ENCODE assay signal across 8 mouse cellular contexts in genomic region chr19:41912121-41913080, GRCm38 (mm10). TPM values are rescaled to one million over a fixed set of nuclear protein-coding genes. Genes with fewer than 3 reads are reported as not detected.
DNase-seq lines count a peak whose midpoint lies in the region; ATAC-seq and TF ChIP-seq lines count a peak whose summit lies in the region.

No protein-coding gene starts in this region.

- 0 out of 2 replicates have a peak, but pooled peaks have one; percentile 14 for TF ChIP-seq POLR2A in lung, adult 2 months (IDR thresholded peaks at IDR 0.05; ENCODE audit: borderline replicate concordance, extremely low read depth, low read depth, low read length)

- peak; percentile 13 for ATAC-seq in CD4-positive, CD25-positive, alpha-beta regulatory T cell, adult 4 months
- ATAC-seq in heart, embryonic 13.5 days (ENCODE audit: extremely low read depth, insufficient number of reproducible peaks, low FRiP score, low TSS enrichment): peak; percentile 29; the same call in 1 of the 2 replicates
- peak; percentile 77 for ATAC-seq in kidney, embryonic 16.5 days (ENCODE audit: low FRiP score, low TSS enrichment)
- ATAC-seq in inflammation-experienced regulatory T-cells, adult 6 months: no peak

- no peak for TF ChIP-seq CTCF in lung, adult 2 months (IDR thresholded peaks at IDR 0.05; ENCODE audit: insufficient read depth, low read length)

- DNase-seq in adrenal gland, adult 2 months: peak; percentile 87
- DNase-seq in embryonic facial prominence, embryonic 10.5 days (ENCODE audit: low spot score): peak; percentile 63
- no peak for DNase-seq in lung, adult 2 months
- peak; percentile 20 for DNase-seq in ovary, postnatal 14 days (ENCODE audit: low spot score)

- no peaks in the 10 kb centered on the region for H3K27me3 ChIP-seq in embryonic facial prominence, embryonic 10.5 days (replicated peaks; ENCODE audit: low read depth, poor library complexity, severe bottlenecking)
- H3K27me3 ChIP-seq in heart, embryonic 13.5 days (replicated peaks): no peaks in the 10 kb centered on the region
- H3K27me3 ChIP-seq in kidney, embryonic 16.5 days (ENCODE audit: insufficient read depth, low read length): no peaks in the 10 kb centered on the region

- peak overlapping the region; percentile 98 for H3K4me3 ChIP-seq in embryonic facial prominence, embryonic 10.5 days
- peak overlapping the region; percentile 97 for H3K4me3 ChIP-seq in heart, embryonic 13.5 days
- H3K4me3 ChIP-seq in kidney, embryonic 16.5 days (ENCODE audit: low read length): peak overlapping the region; percentile 100
- H3K4me3 ChIP-seq in lung, adult 2 months (replicated peaks; ENCODE audit: extremely low read depth, low read depth, low read length): peak overlapping the region; percentile 88

- peak overlapping the region; percentile 96 for H3K27ac ChIP-seq in embryonic facial prominence, embryonic 10.5 days (replicated peaks)
- peak overlapping the region; percentile 97 for H3K27ac ChIP-seq in heart, embryonic 13.5 days (replicated peaks)
- peak overlapping the region; percentile 90 for H3K27ac ChIP-seq in kidney, embryonic 16.5 days (ENCODE audit: low read length)

- under 1% methylated on average over 53 of the region's 53 CpGs for WGBS in embryonic facial prominence, embryonic 10.5 days
- WGBS in heart, embryonic 13.5 days: under 1% methylated on average over 48 of the region's 53 CpGs
- WGBS in kidney, embryonic 16.5 days: under 1% methylated on average over 53 of the region's 53 CpGs
- WGBS in lung, adult 2 months: under 1% methylated on average over 50 of the region's 53 CpGs

- no peaks in the 10 kb centered on the region for H3K9me3 ChIP-seq in embryonic facial prominence, embryonic 10.5 days
- H3K9me3 ChIP-seq in heart, embryonic 13.5 days: no peaks in the 10 kb centered on the region
- no peaks in the 10 kb centered on the region for H3K9me3 ChIP-seq in kidney, embryonic 16.5 days (ENCODE audit: low read length)

- H3K4me2 ChIP-seq in heart, embryonic 13.5 days: peak overlapping the region; percentile 90
- peak overlapping the region; percentile 89 for H3K4me2 ChIP-seq in kidney, embryonic 16.5 days (replicated peaks; ENCODE audit: low read depth, low read length)

- peaks cover 43% of the 10 kb centered on the region for H3K36me3 ChIP-seq in embryonic facial prominence, embryonic 10.5 days (replicated peaks)
- H3K36me3 ChIP-seq in heart, embryonic 13.5 days: peaks cover 40% of the 10 kb centered on the region
- H3K36me3 ChIP-seq in kidney, embryonic 16.5 days (ENCODE audit: insufficient read depth, low read length): peaks cover 25% of the 10 kb centered on the region

- peak overlapping the region; percentile 100 for H3K9ac ChIP-seq in heart, embryonic 13.5 days
- peak overlapping the region; percentile 99 for H3K9ac ChIP-seq in kidney, embryonic 16.5 days (replicated peaks; ENCODE audit: low read length)

- H3K4me1 ChIP-seq in embryonic facial prominence, embryonic 10.5 days: peaks cover 24% of the 10 kb centered on the region
- H3K4me1 ChIP-seq in heart, embryonic 13.5 days: peaks cover 33% of the 10 kb centered on the region
- peaks cover 19% of the 10 kb centered on the region for H3K4me1 ChIP-seq in kidney, embryonic 16.5 days (ENCODE audit: insufficient read depth, low read length)
- H3K4me1 ChIP-seq in lung, adult 2 months (ENCODE audit: control insufficient read depth, insufficient read depth, low read length): peaks cover 7% of the 10 kb centered on the region

RNA-seq across cellular contexts. Expression of gene Pgam1, which starts 0.7 kb away (rescaled TPM):
- polyA plus RNA-seq in CD4-positive, CD25-positive, alpha-beta regulatory T cell, adult 4 months (2017; shearing (Covaris generic)): 10 to 100 TPM; 41.8 to 43.3 TPM
- total RNA-seq in adrenal gland, adult 2 months (2021): 100 to 1,000 TPM; 804 to 889 TPM
- polyA plus RNA-seq in adrenal gland, adult 2 months (2012; rRNA removed): 521 and 639 TPM in 2 replicates
- polyA plus RNA-seq in embryonic facial prominence, embryonic 10.5 days (2016; fragmentation: Nextera tagmentation; extraction: Ambion mirVana): 1,003 and 1,124 TPM in 2 replicates
- polyA plus RNA-seq in heart, embryonic 13.5 days (2015; fragmentation: Nextera tagmentation; extraction: Ambion mirVana): 780 and 862 TPM in 2 replicates
- polyA plus RNA-seq in kidney, embryonic 16.5 days (2015; fragmentation: Nextera tagmentation; extraction: Ambion mirVana): 823 and 859 TPM in 2 replicates
- 123 and 169 TPM in 2 replicates for polyA plus RNA-seq in lung, adult 2 months (2012; rRNA removed)
- 10 to 100 TPM; 52.3 to 81.2 (median 59.2) TPM for polyA plus RNA-seq in inflammation-experienced regulatory T-cells, adult 6 months (2017; shearing (Covaris generic))

RNA-seq across cellular contexts. Expression of gene Rrp12, which starts 16.4 kb away (rescaled TPM):
- polyA plus RNA-seq in CD4-positive, CD25-positive, alpha-beta regulatory T cell, adult 4 months (2017; shearing (Covaris generic)): 10 to 100 TPM in 1 of 2 experiments, 1 to 10 TPM in 1; 7.2 to 17.3 TPM
- total RNA-seq in adrenal gland, adult 2 months (2021): 10 to 100 TPM; 13.9 to 15.2 TPM
- polyA plus RNA-seq in adrenal gland, adult 2 months (2012; rRNA removed): 4.3 and 6.6 TPM in 2 replicates
- 36.3 and 38.9 TPM in 2 replicates for polyA plus RNA-seq in embryonic facial prominence, embryonic 10.5 days (2016; fragmentation: Nextera tagmentation; extraction: Ambion mirVana)
- 10.4 and 11.8 TPM in 2 replicates for polyA plus RNA-seq in heart, embryonic 13.5 days (2015; fragmentation: Nextera tagmentation; extraction: Ambion mirVana)
- 16.9 and 18.8 TPM in 2 replicates for polyA plus RNA-seq in kidney, embryonic 16.5 days (2015; fragmentation: Nextera tagmentation; extraction: Ambion mirVana)
- 4.1 and 5.5 TPM in 2 replicates for polyA plus RNA-seq in lung, adult 2 months (2012; rRNA removed)
- polyA plus RNA-seq in inflammation-experienced regulatory T-cells, adult 6 months (2017; shearing (Covaris generic)): 1 to 10 TPM; 5.9 to 8.6 (median 7.5) TPM

RNA-seq across cellular contexts. Expression of gene Exosc1, which starts 20.8 kb away (rescaled TPM):
- polyA plus RNA-seq in CD4-positive, CD25-positive, alpha-beta regulatory T cell, adult 4 months (2017; shearing (Covaris generic)): 10 to 100 TPM; 83.6 to 89.9 TPM
- total RNA-seq in adrenal gland, adult 2 months (2021): 10 to 100 TPM; 28.2 to 31.9 TPM
- 6.9 and 9.4 TPM in 2 replicates for polyA plus RNA-seq in adrenal gland, adult 2 months (2012; rRNA removed)
- polyA plus RNA-seq in embryonic facial prominence, embryonic 10.5 days (2016; fragmentation: Nextera tagmentation; extraction: Ambion mirVana): 94.3 and 96.8 TPM in 2 replicates
- polyA plus RNA-seq in heart, embryonic 13.5 days (2015; fragmentation: Nextera tagmentation; extraction: Ambion mirVana): 46.5 and 47.1 TPM in 2 replicates
- 74.0 and 78.8 TPM in 2 replicates for polyA plus RNA-seq in kidney, embryonic 16.5 days (2015; fragmentation: Nextera tagmentation; extraction: Ambion mirVana)
- polyA plus RNA-seq in lung, adult 2 months (2012; rRNA removed): 12.2 and 16.0 TPM in 2 replicates
- 10 to 100 TPM; 66.9 to 92.2 (median 92.1) TPM for polyA plus RNA-seq in inflammation-experienced regulatory T-cells, adult 6 months (2017; shearing (Covaris generic))

RNA-seq across cellular contexts. Expression of gene Zdhhc16, which starts 20.9 kb away (rescaled TPM):
- 10 to 100 TPM; 40.7 to 59.3 TPM for polyA plus RNA-seq in CD4-positive, CD25-positive, alpha-beta regulatory T cell, adult 4 months (2017; shearing (Covaris generic))
- 10 to 100 TPM; 26.0 to 26.2 TPM for total RNA-seq in adrenal gland, adult 2 months (2021)
- polyA plus RNA-seq in adrenal gland, adult 2 months (2012; rRNA removed): 56.9 and 73.6 TPM in 2 replicates
- polyA plus RNA-seq in embryonic facial prominence, embryonic 10.5 days (2016; fragmentation: Nextera tagmentation; extraction: Ambion mirVana): 85.4 and 85.7 TPM in 2 replicates
- polyA plus RNA-seq in heart, embryonic 13.5 days (2015; fragmentation: Nextera tagmentation; extraction: Ambion mirVana): 55.3 and 57.5 TPM in 2 replicates
- polyA plus RNA-seq in kidney, embryonic 16.5 days (2015; fragmentation: Nextera tagmentation; extraction: Ambion mirVana): 89.1 and 94.4 TPM in 2 replicates
- polyA plus RNA-seq in lung, adult 2 months (2012; rRNA removed): 67.4 and 91.5 TPM in 2 replicates
- 10 to 100 TPM; 38.4 to 48.4 (median 43.2) TPM for polyA plus RNA-seq in inflammation-experienced regulatory T-cells, adult 6 months (2017; shearing (Covaris generic))
